Mouse (Mus musculus) kidney, postnatal 4 days (tissue): ENCODE results near the gene Guca2a.

Experiments
- DNase-seq, 2 experiments: peaks; one replicate each; pipeline ENCODE4 v3.0.0; 2021; ENCODE audit warnings: mixed read lengths in 2 of 2

The Guca2a gene

DNA sequence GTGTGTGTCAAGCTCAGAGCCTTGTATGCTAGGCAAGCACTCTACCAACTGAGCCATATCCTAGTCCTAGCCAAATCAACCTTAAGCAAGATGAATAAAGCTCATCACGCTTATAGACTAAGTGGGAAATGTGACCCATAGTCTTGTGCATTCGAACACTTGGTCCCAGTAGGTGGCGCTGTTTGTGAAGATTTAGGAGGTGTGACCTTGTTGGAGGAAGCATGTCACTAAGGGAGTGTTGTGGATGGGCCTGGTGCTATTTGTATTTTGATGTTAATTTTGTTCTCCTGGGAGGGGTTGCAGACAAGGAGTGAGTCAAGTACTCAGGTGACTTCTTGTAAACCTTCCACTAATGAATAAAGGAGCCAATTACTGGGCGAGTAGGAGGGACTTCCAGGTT is 5.2 kb downstream of the Guca2a start:
- DNase-seq, result no peak

DNA sequence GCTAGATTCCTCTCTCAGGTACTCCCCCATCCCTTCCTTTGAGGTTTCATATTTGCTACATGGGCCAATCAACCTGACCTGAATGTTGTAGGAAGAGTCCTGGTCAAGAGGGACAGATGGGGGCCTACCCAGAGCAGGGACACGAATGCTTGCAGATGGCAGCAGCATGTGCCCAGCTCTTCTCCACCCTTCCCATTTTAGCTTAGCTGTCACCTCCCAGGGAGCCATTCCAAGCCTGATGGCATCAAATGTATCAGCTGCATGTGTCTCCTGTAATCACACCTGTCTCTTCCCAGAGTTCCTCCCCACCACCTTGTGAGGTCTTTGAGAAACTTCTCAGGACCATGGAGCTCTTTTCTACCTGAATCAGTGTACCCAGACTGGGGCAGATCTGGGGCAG is 19.5 kb downstream of the Guca2a start:
- DNase-seq, result no peak

DNA sequence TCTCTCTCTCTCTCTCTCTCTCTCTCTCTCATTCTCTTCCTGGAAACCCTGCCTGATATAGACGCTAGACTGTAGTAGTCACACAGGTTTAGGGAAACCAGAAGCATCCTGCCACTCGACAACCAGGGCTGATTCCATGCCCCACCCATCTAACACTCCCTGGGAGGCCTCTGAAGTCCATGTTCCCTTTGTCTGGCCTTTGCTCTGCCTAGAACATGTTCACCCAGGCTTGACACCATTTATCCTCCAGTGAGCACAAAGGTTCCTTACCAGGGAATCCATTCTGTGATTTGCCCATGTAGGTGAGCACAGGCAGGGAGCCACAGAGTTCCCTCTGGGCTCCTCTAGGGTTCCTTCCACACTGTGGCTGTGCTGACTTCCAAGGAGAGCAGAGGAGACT is 20.7 kb downstream of the Guca2a start:
- no peak for DNase-seq

DNA sequence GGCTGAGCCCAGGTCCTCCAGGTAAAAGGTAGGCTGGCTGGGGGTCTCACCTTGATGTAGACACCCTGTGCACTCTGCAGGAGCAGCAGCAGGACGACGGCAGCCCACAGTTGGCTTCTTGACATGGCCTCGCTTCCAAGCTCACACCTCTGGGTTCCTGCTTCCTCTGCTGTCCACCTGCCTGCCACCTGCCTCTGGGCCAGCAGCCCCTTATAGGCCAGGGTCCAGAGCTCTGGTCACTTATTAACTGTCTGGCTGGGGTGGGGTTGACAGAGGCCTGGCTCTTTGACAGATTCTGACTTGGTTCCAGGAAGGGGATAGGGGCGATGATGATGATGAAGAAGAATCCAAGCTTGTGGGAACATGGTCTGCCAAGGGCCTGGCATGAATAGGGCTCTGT is 21.2 kb downstream of the Guca2a start, which contains the start of gene Guca2b:
TSS of gene Guca2b (minus strand) at position 224 of the 400 bp plus-strand sequence.
- DNase-seq, result peak in 1 of 2 experiments; percentile 38

DNA sequence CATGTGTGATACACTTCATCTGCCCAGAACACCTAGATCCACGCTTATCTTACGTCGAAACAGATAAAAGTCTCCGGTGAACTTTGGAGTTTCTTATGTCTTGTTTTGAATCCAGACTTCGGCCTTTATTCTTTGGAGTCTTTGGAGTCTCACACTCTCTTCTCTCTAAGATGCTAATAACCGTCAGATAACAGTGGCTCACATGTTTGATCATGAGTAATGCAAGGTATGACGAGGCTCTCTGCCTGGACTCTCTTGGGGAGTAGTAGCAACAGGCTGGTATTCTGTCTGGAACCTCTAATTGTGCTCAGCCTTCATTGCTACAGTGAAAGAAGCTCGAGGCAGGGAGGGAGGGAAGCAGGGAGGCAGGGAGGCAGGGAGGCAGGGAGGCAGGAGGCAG is 22.5 kb downstream of the Guca2a start:
- no peak for DNase-seq

DNA sequence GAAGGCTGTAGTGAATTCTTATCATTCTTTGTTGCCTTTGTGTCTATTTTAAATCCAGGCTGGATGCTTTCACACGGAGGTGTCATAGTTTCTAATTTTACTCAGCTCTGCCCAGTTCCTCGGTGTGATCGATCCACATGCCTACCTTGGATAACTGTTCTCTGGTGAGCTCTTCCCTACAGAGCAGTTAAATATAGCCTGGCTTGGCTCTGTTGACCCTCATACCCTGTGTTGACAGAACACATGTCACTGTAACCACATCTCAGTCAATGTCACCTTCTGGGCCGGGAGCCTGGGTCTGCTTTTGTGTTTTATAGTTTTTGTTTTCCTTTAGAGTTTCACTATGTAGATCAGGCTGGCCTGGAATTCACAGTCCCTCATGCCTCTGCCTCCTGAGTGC is 24.6 kb downstream of the Guca2a start:
- DNase-seq, result no peak

DNA sequence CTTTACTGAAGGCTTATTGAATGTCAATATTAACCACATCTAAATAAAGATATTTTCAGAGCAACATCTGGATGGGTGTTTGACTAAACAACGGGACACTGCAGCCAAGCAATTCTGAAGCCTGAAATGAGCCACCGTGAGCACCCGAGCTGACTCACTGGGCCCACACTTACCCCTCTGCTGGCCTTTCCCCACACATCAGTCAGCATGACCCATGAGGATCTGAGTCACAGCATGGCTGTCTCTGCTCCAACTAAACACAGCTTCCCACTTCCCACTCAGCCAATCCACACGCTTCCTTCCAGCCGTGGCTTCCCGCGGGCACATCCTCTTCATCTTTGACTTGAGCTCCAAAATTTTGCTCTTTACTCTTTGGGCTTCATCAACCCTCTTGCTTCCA is 25.5 kb downstream of the Guca2a start:
- no peak for DNase-seq

DNA sequence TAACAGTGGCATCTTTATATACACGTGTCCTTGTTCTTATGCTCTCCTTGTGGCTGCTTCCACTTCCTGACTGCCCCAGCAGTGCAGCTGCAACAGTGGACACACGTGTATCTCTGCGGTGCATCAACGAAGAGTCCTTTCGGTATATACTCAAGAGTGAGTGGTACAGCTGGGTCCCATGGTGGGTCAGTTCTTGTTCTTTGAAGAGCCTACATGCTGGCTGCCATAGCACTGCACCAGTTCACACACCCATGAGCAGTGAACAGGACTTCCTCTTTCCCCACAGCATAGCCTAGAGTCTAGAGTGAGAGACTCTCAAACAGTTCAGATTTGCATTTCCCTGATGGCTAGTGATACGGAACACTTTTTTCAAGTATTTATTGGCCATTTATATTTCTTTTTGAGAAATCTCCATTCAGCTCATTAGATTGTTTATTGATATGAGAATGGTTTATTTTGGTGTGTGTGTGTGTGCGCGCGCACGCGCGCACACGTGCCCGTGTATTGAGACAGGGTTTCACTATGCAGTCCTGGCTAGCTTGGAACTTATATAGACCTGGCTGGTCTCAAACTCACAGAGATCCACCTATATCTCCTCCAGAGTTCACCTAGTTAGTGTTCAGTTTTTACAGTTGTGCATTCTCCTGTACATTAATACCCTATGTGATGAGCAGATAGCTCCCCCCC is 26.0 kb downstream of the Guca2a start:
- DNase-seq, result no peak

DNA sequence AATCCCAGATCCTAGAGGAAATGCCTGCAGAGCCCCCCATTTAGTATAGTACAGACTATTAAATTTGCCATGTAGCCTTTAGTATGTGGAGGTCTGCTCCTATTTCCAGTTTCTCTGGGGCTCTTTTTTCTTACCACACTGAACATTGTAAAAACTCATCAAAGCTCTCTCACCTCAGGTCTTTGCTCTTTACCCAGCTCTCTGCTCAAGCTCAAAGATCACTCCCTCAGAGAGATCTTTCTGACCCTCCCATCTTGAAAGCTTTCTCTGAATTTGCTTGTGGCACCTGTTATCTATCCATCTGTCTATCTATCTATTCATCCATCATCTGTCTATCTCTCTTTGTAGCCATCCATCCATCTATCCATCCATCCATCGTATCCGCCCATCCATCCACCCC is 27.7 kb downstream of the Guca2a start:
- DNase-seq, result no peak

DNA sequence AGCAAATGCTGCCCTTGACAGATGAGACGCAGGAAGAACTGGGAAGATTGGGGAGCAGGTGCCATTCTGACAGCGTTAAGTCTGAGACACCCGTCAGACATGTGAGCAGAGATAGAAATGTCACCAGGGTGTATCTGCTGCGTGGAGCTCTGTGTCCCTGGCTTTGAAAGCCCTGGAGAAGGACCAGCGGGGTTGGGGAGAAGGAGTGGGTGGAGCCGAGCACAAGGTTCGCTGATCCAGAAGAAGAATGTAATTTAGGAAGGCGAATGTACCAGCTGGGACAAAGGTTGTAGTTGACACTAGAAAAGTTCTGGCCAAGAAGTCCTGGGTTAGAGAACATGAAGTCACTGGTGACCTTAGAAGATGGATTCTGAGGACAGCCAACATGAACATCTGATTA is 28.6 kb downstream of the Guca2a start:
- DNase-seq, result no peak

DNA sequence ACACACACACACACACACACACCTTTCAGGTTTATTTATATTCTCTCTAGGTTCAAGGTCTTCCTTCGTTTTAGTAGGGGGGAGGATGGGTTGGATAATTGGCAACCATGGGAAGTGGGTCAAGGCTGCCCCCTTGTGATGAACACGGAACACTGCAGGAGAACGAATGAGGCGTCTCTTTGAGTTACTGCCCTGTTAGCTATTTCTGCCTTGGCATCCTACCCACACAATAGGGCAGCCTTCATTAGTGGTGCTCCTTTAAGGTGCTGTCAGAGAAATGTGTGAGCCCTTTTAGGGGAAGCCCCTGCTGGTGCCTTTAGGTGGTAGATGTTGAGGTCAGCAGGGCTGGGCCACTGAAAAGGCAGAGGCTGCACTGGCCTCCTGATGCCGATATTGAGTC is 29.9 kb downstream of the Guca2a start:
- DNase-seq, result peak; percentile 34 to 37

DNA sequence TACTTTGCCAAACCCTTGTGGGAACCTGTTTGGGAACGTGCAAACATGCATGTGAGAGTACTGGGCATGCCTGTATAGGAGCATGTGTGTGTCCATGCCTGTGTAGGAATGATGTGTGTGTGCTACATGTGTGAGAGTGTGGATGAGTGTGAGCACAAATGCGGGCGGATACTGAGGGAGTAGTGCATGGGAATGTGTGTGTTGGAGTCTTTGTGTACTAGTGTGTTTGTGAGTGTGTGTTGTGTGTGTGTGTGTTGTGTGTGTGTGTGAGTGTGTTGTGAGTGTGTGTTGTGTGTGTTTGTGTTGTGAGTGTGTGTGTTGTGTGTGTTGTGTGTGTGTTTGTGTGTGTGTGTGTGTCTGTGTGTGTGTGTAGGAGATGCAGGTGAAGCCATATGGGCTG is 30.7 kb downstream of the Guca2a start:
- no peak for DNase-seq

DNA sequence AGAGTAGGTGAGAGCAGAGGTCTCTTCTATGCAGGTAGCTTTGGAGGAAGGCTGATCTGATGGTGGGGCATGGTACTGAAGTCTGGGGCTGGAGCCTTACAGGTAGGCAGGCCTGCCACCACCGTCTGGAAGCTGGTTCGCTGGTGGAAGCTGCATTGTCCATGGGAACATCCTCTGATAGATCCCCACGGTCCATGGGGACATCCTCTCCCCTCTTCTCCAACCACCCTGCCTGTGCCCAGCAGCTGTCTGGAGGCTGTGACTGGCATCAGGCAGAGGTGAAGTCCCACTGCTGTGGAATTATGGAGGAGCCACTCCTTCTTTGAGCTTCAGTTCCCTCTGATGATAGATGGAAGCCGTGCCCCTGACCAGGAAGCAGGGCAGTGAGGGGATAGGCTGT is 31.1 kb downstream of the Guca2a start:
- no peak for DNase-seq

DNA sequence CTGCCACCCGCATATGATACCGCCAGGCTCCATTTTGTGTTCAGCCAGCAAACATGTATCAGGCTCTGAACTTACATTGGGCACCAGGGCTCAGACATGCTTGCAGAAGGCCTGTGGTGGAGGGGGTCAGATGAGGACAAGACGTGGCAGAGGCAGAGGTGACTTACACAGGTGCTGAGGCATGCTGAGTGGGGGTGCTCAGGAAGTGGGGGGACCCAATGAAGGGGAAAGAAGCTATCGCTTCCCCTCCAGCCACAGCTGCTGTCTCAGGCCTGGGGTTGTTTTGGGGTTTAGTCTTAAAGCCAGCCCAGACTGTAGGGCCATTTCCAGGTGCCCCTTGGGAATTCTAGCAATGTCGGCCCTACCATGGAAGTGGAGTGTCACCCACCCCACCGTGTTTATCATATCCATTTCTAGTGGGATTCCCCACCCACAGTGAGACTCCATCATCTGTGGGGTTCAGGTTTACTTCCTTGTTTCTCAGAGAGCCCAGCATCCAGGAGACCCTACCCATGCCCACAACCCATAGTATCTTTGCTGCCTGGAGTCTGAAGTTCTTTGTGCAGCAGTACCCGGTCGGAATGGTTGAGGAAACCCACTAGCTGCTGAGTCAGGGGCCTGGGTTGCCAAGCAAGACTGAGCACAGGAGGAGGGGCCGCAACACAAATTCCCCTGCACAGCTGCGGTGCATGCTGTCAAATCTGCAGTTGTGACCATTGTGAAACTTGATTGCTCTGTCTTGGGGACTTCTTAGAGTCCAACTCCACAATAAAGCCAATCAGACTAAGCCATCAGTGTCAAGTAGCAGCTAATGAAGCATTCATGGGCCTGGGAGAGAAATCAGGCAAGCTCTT is 32.1 kb downstream of the Guca2a start:
- DNase-seq, result peak in 1 of 2 experiments; percentile 39

DNA sequence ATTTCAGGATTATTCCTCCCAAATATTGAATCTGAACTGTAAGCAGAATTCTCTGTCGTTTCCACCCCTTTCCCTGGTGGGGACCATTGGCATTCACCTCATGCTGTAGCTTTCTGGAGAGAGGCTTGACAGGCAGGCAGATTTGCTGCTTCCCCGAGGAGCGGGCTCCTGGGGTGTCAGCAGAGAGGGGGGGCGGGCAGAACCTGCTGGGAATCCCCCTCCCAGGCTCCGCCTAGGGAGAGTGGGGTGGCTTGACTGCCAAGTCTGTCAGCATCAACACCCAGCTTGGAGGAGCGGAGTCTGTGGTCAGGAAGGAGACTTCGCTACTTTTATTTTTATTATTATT is 32.7 kb downstream of the Guca2a start:
- DNase-seq, result no peak

DNA sequence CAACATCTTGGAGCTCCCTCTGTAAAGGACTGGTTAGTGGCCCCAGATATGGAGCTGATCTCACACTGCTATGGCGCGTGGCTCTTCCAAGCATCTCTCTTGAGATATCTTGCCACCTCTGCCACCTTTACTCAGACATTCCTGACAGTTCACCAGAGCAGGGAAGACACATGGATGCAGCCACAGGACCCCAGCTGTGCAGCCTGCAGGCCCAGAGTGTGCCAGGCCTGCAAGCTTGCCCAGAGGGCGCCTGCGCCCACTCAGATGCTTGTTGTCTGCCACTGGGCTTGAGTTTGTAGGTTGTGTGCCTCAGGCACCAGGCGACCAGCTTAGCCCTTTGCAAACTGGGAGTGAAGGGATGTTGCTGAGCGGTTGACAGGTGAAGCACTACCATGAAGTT is 33.2 kb downstream of the Guca2a start:
- DNase-seq, result no peak

DNA sequence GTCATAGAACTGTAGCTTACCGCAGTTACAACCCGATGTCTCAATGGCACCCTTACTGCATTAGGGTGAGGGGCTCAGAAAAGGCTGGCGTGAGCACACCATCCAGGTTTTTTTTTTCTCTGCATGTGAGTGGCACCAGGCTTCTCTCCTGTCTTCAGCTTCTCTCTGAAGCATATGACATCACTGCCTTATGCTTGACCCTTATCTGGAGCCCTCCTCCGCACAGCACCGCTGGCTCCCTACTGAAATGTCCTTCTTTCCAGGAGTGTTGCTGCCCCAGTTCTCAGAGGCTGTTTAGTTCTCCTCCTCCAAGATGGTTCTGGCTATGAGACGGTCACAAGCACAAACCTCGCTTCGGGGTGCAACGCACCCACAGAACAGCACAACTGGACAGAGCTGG is 33.7 kb downstream of the Guca2a start:
- DNase-seq, result no peak

DNA sequence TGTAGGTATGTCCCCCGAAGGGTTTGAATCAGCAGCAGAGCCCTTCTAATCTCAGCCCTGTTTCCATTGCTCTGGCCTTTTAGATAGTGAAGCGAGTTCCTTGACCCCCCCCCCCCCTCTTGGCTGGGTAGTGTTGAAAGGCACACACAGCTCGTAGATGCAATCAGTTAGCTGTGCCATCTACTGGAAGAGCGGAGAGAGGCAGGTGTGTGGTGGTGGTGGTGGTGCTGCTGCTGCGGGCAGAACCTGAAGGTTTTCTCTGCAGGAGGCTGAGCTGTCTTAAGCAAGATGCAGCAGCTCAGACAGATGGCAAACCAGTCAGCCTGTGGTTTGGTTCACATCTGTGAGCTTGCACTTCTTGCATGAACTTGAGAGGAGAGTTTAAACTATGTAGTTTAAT is 35.2 kb downstream of the Guca2a start:
- no peak for DNase-seq

DNA sequence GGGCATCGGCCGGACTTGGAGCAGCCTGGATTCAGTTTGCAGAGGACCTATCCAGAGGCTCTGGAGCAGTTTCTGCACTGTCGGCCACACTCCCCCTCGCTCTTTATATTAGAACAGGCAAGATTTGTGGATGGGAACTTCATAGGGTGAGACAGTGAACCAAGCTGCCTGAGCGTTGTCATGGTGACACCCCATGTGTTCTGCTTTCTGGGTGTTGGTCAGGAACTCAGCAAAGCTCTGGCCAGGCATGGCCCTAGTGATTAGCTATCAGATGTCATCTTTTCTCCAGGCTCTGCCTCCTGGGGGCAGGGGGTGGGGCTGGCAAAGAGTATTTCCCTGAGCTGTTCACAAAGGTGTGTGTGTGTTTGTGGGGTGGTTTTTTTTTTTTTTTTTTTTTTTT is 45.1 kb downstream of the Guca2a start:
- no peak for DNase-seq

DNA sequence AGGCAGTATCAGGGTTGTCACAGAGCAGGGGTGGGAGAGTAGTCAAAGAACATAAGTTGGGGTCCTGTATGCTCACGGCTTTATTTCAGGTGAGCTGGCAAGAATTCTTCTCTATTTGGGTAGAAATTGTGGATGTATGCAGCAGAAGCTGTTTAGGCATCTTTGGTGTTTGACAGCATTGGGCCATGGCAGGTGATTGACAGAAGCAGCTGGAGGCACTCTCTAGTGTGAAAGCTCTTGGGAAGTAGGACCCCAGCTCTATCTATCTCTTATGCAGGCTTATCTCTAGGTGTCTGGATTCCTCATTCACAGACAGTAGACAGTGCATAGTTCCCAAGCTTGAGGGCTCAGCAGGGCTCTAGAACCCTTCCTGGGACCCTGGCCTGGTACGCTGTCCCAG is 48.2 kb downstream of the Guca2a start:
- DNase-seq, result no peak
